Mouse (Mus musculus) CD8-positive naive resting alpha-beta T cell, adult 2 months (primary cell): ENCODE results near the gene Olfr963.
"Not testable (repeated sequence)": the region's sequence is repeated elsewhere in the genome, so short reads cannot be mapped to it uniquely, and the experiment has no call there.

Experiments used
- DNase-seq, 2 experiments: peaks; one replicate each; pipeline ENCODE4 v3.0.0; 2022; ENCODE audit warnings: low read depth in 2 of 2, low spot score in 2 of 2

The Olfr963 gene

GRCm38 (mm10) chr9:39666905-39667304, at the start of gene Olfr963:
Gene Olfr963 (plus strand): TSS chr9:39667205.
- DNase-seq = no peak

- no peak for DNase-seq
Observed at GRCm38 (mm10) chr9:39621073-39621472, 45.9 kb upstream of the Olfr963 start, which contains the start of gene Olfr960. Gene Olfr960 (plus strand): TSS chr9:39621373.

GRCm38 (mm10) chr9:39623783-39624182, 43.2 kb upstream of the Olfr963 start:
- DNase-seq = no peak

- DNase-seq = no peak
Observed at GRCm38 (mm10) chr9:39624711-39625110, 42.3 kb upstream of the Olfr963 start.

DNA sequence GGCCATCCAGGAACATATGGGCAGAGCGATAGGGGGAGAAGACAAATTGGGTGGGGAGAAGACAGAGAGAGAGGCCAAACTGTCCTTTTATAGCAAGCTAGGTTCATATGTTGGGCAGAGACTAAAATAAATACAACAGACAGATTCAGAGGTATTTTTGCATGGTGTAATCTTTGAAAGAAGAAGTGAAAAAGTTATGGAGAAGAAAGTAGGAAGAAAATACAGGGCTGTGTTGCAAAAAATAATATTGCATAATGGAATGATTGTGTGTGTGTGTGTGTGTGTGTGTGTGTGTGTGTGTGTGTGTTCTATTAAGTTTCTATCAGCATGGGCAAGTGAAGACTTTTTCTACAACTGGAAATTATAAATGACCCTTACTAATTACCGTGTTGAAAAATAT, 37.9 kb upstream of the Olfr963 start:
- DNase-seq = no peak

DNA sequence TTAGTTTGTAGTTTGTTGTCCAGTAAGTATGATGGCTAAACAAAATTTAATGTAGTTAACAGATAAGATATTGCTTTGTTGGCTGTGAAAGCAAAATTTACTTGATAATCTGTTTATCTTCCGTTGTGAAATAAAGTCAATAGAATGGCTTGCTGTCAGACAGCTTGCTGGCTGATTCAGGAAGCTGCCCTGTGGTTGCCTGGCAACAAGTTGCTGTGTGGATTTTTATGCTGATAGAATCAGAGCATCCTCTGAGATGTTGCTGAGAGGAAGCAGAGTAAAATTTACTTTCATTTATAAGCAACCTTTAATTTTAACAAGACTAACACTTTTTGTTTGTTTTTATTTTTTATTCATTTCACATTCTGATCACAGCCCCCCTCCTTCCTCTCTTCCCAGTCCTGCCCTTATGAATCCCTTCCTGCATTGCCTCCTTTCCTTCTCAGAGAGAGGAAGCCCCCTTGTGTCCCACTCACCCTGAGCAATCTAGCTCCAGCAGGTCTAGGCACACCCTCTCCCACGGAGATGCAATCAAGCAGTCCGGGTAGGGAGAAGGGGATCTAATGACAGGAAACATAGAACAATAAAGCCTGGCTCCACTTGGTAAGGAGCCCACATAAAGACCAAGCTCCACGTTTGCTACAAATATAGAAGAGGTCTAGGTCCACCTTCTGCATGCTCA, 33.0 kb upstream of the Olfr963 start:
- DNase-seq = no peak

DNA sequence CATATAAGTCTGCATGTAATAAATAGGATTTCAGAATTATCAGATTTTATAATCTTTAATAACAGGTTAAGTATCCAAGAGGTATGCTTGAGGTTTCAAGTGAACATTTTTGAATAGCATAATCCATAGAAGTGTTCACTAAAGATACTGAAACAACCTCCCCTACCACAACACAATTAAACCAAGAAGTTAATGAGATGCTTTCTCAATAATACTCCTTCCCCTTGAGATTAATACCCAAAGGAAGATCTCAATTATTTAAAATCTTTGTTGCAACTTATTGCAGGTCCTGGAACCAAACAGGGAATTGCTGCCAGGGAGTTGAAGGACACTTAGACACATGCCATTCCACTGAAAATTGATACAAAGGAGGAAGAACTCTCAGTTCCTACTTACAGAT, 22.2 kb upstream of the Olfr963 start, which contains the start of gene Olfr961:
TSS of gene Olfr961 (plus strand) at position 301 of the 400 bp plus-strand sequence.
- DNase-seq = no peak

GRCm38 (mm10) chr9:39647382-39647781, 19.6 kb upstream of the Olfr963 start:
- no peak for DNase-seq

DNA sequence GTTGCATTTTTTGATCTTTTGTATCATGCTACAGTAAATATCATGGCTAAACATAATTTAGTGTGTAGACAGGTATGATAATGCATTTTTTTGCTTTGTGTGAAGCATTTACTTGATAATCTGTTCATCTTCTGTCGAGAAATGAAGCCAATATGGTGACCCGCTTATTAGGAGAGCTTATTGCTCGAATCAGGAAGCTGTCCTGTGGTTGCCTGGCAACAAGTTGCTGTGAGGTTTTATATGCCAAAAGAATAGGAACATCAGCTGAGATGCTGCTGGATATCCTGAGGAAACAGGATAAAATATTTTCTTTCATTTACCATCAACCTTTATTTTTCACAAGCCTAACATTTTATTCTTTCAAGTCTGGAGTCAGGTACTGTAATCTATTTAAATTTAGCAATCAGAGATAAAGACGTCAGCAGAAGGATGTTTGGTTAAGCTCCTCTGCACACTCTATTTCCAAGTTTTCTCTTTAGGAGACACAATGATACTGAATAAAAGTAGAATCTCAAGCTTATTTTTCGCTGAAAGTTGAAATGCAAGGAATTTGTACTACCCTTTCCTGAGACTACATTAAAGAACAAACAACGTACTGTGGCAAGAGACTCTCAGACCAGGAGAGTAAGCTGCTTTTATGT, 12.1 kb upstream of the Olfr963 start:
- no peak for DNase-seq

GRCm38 (mm10) chr9:39669723-39670122, 2.7 kb downstream of the Olfr963 start:
- DNase-seq = no peak

GRCm38 (mm10) chr9:39674820-39675219, 7.8 kb downstream of the Olfr963 start:
- no peak for DNase-seq

- no peak for DNase-seq
Observed at GRCm38 (mm10) chr9:39678557-39678956, 11.6 kb downstream of the Olfr963 start.

DNA sequence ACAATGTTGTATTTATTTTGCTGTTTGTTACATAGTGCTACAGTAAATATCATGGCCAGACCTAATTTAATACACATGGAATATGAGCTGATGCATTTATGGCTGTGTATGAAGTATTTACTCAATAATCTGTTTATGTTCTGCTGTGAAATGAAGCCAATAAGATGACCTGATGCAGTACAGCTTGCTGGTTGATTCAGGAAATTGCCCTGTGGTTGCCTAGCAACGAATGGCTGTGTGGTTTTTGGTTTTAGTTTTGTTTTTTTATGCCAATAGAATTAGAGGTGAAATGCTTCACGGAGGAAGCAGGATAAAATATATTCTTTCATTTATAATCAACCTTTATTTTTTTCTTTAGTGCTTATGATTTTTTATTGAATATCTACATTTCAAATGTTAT, 12.3 kb downstream of the Olfr963 start:
- no peak for DNase-seq

DNA sequence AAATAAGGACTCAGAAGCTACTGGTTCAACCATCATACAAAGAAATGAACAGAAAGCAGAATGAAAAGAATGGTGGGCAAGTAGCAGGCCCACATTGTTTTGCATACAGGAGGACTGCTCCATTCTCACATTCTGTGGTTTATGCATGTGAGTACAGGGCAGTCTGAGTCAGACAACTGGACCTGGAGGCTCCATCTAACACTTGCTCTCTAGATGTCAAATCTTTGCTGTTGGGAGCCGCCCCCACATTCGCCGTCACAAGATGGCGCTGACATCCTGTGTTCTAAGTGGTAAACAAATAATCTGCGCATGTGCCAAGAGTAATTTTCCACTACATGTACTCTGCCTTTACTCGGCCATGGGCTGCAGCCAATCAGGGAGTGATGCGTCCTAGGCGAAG, 34.1 kb downstream of the Olfr963 start:
- not testable (repeated sequence) for DNase-seq

- no peak for DNase-seq
Observed at GRCm38 (mm10) chr9:39707017-39707416, 40.0 kb downstream of the Olfr963 start, which contains the start of gene Olfr149. Gene Olfr149 (minus strand): TSS chr9:39707117.

DNA sequence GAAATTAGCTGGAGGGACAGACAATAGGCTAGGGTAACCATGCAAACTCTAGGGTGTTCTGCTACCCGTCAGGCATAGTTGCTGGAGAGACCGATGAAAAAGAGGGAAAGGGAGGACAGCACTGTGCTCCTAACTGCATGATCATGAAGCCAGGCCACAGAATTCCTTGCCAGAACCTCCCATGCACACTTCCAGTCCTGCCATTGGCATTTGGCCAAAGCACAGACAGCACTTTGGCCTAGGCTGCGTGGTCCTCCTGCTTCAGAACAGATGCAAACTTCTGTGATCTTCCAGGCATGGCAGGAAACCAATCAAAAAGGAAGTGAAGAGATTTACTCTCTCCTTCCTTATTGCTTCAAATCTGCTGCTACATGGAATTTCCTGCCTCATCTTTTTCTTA, 42.0 kb downstream of the Olfr963 start:
- DNase-seq = no peak

GRCm38 (mm10) chr9:39711053-39711452, 44.0 kb downstream of the Olfr963 start, which contains the start of gene Olfr965:
Gene Olfr965 (plus strand): TSS chr9:39711353.
- DNase-seq = no peak
